Mouse (Mus musculus) testis, adult 2 months (tissue): Measurements from ENCODE around the gene Tcam1. TPM values are rescaled to one million over a fixed set of nuclear protein-coding genes. Genes with fewer than 3 reads are reported as not detected.

ENCODE experiments used
- H3K27ac ChIP-seq: fragments of 200-500 bp; 2 replicates; pipeline ENCODE4 v1.5.1; 2012; ENCODE audit warnings: low read depth, low read length; ENCODE audit not compliant: control insufficient read depth, insufficient read depth
- H3K27me3 ChIP-seq: fragments of 200-500 bp; 2 replicates; pipeline ENCODE4 v1.6.1; 2012; ENCODE audit warnings: mild to moderate bottlenecking, low read length, moderate library complexity; ENCODE audit not compliant: control insufficient read depth, insufficient read depth
- H3K36me3 ChIP-seq: fragments of 200-500 bp; 2 replicates; pipeline ENCODE4 v1.6.1; 2012; ENCODE audit warnings: mild to moderate bottlenecking, low read length; ENCODE audit not compliant: control insufficient read depth, insufficient read depth
- H3K4me1 ChIP-seq: fragments of 200-500 bp; 2 replicates; pipeline ENCODE4 v1.6.1; 2012; ENCODE audit warnings: low read length; ENCODE audit not compliant: control insufficient read depth, insufficient read depth
- H3K4me3 ChIP-seq: fragments of 200-500 bp; 2 replicates; pipeline ENCODE4 v1.5.1; 2012; ENCODE audit warnings: low read depth, mild to moderate bottlenecking, low read length, moderate library complexity, mixed read lengths; ENCODE audit not compliant: control insufficient read depth
- CTCF ChIP-seq: fragments of 200-500 bp; IDR thresholded peaks from 2 replicates; pipeline ENCODE4 v1.5.1; 2012; ENCODE audit warnings: low read depth, mild to moderate bottlenecking, inconsistent platforms, low read length, moderate library complexity; ENCODE audit not compliant: control insufficient read depth, insufficient read depth, insufficient replicate concordance
- POLR2A ChIP-seq: fragments of 200-500 bp; IDR thresholded peaks from 2 replicates; pipeline ENCODE4 v1.6.1; 2012; ENCODE audit warnings: low read depth, mild to moderate bottlenecking, inconsistent platforms, low read length, moderate library complexity; ENCODE audit not compliant: control insufficient read depth
- polyA plus RNA-seq: library from polyadenylated mRNA; depleted of rRNA; stranded (reverse); fragments of >200 nt; gene quantifications from 2 replicates; pipeline ENCODE4 v1.2.3, GENCODE M21; 2012

Tcam1 gene
- polyA plus RNA-seq, 1 experiment, result 97.5 TPM

DNA sequence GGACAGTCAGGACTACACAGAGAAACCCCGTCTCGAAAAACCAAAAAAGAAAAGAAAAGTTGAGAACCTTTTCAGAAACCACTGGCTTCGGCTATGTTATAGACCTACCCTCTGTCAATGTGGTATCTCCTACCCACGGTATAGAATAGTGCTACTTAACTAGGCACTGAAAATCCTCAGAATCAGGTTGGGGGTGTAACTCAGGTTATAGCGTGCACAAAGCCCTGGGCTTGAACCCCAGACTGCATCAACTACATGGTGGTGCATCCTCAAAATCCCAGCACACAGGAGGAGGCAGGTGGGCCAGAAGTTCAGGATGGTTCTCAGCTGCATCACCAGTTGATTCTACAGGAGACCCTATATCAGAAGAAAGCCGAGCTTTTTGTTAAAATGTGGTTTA lies 2.7 kb upstream of the Tcam1 start:
- H3K27ac ChIP-seq, result peak overlapping the region; percentile 94
- no peaks in the 10 kb centered on the region; the same call in 1 of the 2 replicates for H3K36me3 ChIP-seq
- peak overlapping the region; percentile 92 for H3K4me3 ChIP-seq
- peaks cover 34% of the 10 kb centered on the region for H3K4me1 ChIP-seq
- TF ChIP-seq CTCF (no peak), POLR2A (no peak)
- no peaks in the 10 kb centered on the region for H3K27me3 ChIP-seq

GRCm38 (mm10) chr11:106274374-106274773 lies 2.1 kb upstream of the Tcam1 start:
- H3K27me3 ChIP-seq, result no peaks in the 10 kb centered on the region
- H3K4me3 ChIP-seq, result peak overlapping the region; percentile 92
- peak overlapping the region; percentile 49 for H3K27ac ChIP-seq
- H3K4me1 ChIP-seq, result peaks cover 31% of the 10 kb centered on the region
- TF ChIP-seq POLR2A, result no peak
- no peak for TF ChIP-seq CTCF
- no peaks in the 10 kb centered on the region; the same call in 1 of the 2 replicates for H3K36me3 ChIP-seq

DNA sequence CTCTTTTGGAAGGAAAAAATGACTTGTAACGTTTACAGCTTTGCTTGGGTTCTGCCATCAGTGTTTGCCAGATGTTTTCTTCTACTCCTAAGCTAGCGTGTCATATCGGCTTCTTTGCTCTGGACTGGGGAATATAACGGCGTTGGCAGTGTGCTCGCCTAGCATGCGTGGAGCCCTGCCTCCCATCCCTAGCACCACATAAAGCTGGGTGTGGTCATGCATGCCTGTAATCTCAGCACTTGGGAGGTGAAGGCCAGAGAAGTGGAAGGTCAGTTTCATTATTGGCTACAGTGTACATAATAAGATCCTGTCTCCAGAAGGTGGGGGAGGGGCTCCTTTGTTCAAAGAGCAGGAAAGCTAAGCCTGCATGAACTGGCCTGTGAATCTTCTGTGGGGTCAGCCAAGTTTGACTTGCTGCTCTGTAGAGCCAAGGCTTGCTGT lies 1.5 kb upstream of the Tcam1 start:
- Histone ChIP-seq H3K27ac (peak overlapping the region; percentile 49), H3K4me1 (peaks cover 31% of the 10 kb centered on the region), H3K4me3 (peak overlapping the region; percentile 92), H3K36me3 (no peaks in the 10 kb centered on the region; the same call in 1 of the 2 replicates), H3K27me3 (no peaks in the 10 kb centered on the region)
- TF ChIP-seq CTCF (no peak), POLR2A (peak; percentile 42; the same call in 1 of the 2 replicates)

DNA sequence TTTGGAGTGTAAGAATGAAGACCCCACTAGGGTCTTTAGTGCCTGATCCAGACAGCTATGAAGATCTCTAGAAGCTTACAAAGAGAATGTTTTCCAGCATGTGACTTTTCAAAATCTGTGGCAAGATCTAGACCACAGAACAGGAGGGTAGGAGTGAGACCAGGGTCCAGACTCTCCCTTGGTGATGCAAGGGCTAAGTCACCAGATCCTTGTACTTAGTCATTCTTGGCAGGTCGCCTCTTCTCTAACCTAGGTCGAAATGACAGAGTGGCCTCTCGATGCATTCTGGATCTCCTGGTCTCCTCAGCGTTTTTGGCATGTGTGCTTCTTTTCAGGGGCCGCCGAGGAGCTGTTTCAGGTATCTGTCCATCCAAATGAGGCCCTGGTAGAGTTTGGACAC lies 6.0 kb downstream of the Tcam1 start:
- Histone ChIP-seq H3K36me3 (no peaks in the 10 kb centered on the region; the same call in none of the 2 replicates), H3K4me1 (no peaks in the 10 kb centered on the region), H3K4me3 (no peak overlapping the region), H3K27ac (no peak overlapping the region), H3K27me3 (no peaks in the 10 kb centered on the region)
- no peak for TF ChIP-seq CTCF
- no peak for TF ChIP-seq POLR2A

DNA sequence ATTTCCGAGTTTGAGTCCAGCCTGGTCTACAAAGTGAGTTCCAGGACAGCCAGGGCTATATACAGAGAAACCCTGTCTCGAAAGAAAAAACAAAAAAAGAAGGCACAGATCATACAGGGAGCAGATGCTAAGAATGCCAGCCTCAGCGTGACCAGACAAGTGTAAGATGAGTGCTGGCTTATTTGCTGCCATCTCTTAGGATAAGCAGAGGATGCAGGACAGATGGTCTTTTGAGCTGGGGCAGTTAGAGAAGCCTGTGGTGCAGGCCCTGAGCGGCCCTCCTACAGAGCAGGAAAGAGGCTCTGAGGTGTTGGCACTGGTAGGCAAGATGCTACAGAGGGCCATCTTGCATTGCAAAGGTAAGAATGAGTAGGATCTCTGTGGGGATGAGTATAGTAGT lies 6.9 kb downstream of the Tcam1 start:
- H3K27ac ChIP-seq, result no peak overlapping the region
- no peaks in the 10 kb centered on the region; the same call in none of the 2 replicates for H3K36me3 ChIP-seq
- TF ChIP-seq CTCF (no peak), POLR2A (no peak)
- no peaks in the 10 kb centered on the region for H3K4me1 ChIP-seq
- no peaks in the 10 kb centered on the region for H3K27me3 ChIP-seq
- no peak overlapping the region for H3K4me3 ChIP-seq

GRCm38 (mm10) chr11:106284126-106284525 lies 7.7 kb downstream of the Tcam1 start:
- TF ChIP-seq CTCF (no peak), POLR2A (no peak)
- H3K4me1 ChIP-seq, result no peaks in the 10 kb centered on the region
- no peaks in the 10 kb centered on the region for H3K27me3 ChIP-seq
- H3K4me3 ChIP-seq, result no peak overlapping the region
- no peaks in the 10 kb centered on the region; the same call in none of the 2 replicates for H3K36me3 ChIP-seq
- H3K27ac ChIP-seq, result no peak overlapping the region

- no peak for TF ChIP-seq CTCF
- TF ChIP-seq POLR2A, result no peak
- Histone ChIP-seq H3K27me3 (no peaks in the 10 kb centered on the region), H3K4me3 (no peak overlapping the region), H3K27ac (no peak overlapping the region), H3K4me1 (no peaks in the 10 kb centered on the region), H3K36me3 (no peaks in the 10 kb centered on the region; the same call in none of the 2 replicates)
Observed at GRCm38 (mm10) chr11:106286206-106286605, 9.7 kb downstream of the Tcam1 start.
